Mouse (Mus musculus) lung, adult 18-20 months (tissue): ENCODE measurements around the gene Abcc3.
A peak's percentile ranks its signal among the peaks of the same experiment; 100 is the strongest.

Experiments used
- DNase-seq, 2 experiments: peaks; one replicate each; pipeline ENCODE4 v3.0.0; 2022; ENCODE audit warnings: mixed read lengths in 2 of 2

Abcc3 gene

GRCm38 (mm10) chr11:94349839-94350238 lies 43.0 kb downstream of the Abcc3 start:
- DNase-seq: no peak

DNA sequence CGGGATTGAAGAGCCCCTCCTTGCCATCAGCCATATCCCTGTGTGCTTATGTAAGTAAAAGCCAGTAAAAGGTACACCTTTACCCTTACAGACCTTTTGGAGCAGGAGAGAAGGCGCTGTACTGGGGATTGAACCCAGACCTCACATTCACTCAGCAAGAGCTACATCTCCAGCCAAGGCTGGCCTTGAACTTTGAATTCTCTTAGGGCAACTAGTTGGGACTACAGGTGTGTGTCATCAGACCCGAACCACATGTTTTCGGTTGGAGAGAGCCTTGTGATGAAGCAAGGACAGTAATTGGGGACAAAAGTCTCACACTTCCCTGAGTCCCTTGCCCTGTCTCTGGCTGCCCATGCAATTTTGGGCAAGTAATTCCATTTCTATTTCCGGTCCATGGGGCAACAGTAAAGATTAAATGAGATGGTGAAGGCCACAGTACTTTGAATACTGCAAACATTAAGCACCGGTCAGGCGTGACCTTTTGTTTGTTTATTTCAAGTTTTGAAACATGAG lies 45.7 kb downstream of the Abcc3 start:
- DNase-seq: no peak

DNA sequence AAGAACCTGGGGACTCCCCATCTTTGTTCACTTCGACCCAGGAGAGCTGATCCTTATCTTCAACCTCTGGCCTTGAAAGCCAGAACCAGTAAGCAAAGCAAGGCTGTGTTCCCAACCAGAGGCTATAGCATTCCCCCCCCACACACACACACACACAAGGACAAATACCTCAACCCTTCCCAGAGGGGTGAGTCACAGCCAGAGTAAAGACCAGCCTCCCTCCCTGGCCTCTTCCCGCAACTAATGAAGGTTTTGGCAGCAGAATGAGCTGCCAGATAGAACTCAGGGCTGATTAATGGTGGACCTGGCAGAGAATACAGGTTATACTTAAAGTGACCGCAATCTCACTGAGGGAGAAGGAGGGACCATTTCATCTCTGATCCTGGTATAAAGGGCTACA lies 46.2 kb downstream of the Abcc3 start:
- peak; percentile 58 to 74 for DNase-seq

GRCm38 (mm10) chr11:94345926-94346325 lies 46.9 kb downstream of the Abcc3 start:
- no peak for DNase-seq

DNA sequence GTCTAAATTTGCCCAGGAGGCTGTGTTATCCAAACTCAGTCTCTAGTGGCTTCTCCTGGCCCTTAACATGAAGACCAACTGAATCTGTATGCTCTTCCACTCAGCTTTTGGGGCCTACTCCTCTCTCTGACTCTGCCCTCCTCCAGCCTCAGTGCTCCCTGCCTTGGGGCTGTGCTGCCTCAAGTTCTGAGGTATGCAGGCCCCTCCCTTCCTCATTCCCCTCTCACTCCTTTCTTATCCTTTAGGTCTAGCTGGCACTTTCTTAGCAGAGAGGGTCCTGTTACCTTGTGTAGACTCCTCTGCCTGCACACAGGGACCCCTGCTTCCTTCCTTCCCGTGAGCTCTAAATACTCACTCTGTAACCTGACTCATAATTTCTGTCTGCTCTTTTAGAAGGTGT lies 48.3 kb downstream of the Abcc3 start:
- no peak for DNase-seq

DNA sequence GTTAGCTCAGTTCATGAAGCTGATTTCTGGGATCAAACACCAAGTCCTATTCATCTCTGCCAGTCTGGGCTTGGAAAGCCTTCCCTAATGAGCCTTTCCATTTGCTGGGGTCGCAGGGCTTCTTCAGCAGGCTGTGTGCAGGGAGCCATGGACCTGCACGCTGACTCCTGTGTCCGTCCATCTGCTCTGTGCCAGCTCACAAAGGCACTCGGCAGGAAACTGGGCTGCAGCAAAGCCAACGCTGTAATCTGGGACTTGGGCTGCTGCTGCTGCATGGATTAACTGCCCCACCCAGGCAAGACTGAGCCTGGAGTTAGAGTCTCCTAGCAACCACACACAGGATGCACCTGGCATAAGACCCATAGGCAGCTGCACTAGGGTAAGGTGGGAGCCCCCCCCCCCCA lies 48.8 kb downstream of the Abcc3 start:
- DNase-seq: no peak

GRCm38 (mm10) chr11:94342114-94342905 lies 50.5 kb downstream of the Abcc3 start:
- no peak for DNase-seq

GRCm38 (mm10) chr11:94340948-94341933 lies 51.6 kb downstream of the Abcc3 start:
- peak; percentile 87 to 91 for DNase-seq

DNA sequence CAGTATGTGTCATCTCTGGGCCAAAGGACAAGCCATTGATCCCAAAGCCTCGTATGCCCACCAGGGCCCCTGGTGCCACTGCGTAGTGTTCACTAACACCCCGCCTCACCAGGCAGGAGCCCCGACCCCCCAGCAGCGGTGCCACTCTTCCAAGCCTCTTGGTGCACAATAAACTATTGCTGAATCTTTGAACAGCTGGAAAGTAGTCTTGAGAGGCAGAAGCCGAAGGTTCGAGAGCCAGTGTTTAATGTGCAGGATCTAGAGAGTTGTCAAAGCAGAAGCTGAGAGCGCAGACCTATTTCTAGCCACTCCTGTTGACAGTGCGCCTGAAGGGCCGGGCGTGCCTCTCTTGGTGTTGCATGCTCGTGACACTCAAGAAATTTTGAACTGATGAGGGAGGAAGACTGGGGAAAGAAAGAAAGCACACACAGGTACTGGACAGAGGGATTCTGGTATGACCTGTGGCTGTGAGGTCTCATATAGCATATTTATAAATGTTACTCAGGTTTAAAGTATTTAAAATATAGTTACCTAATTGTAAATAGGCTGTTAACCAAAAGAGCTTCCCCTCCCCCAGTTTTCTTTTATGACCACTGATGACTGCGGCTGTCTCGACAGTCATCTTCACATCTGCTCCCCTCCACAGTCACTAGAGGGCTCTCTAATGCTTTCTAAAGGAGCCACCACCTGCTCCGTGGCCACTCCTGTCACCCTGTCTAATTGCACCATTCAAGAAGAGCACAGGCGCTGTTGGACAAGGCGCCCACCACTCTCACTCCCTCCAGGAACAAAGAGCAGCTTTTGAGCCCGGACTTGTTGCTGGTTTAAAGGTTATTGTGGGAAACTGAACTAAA lies 52.8 kb downstream of the Abcc3 start:
- peak; percentile 82 for DNase-seq

GRCm38 (mm10) chr11:94338347-94338746 lies 54.5 kb downstream of the Abcc3 start:
- DNase-seq: peak in 1 of 2 experiments; percentile 62

GRCm38 (mm10) chr11:94336551-94336950 lies 56.2 kb downstream of the Abcc3 start:
- no peak for DNase-seq

DNA sequence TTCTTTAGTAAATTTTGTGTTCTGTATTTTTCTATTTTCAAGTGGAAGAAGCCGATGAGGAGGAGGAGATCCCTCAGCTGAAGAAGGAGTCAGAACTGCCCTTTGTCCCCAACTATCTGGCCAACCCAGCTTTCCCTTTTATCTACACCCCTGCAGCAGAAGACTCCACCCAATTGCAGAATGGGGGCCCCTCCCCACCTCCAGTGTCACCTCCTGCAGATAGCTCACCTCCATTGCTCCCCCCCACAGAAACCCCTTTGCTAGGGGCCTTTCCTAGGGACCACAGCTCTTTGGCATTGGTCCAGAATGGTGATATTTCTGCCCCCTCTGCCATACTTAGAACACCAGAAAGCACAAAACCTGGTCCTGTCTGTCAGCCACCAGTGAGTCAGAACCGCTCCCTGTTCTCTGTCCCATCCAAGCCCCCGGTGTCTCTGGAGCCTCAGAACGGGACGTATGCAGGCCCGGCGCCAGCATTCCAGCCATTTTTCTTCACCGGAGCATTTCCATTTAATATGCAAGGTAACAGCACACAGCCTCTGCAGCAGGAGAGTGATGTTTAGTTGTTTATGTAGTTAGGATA lies 58.3 kb downstream of the Abcc3 start:
- DNase-seq: no peak

DNA sequence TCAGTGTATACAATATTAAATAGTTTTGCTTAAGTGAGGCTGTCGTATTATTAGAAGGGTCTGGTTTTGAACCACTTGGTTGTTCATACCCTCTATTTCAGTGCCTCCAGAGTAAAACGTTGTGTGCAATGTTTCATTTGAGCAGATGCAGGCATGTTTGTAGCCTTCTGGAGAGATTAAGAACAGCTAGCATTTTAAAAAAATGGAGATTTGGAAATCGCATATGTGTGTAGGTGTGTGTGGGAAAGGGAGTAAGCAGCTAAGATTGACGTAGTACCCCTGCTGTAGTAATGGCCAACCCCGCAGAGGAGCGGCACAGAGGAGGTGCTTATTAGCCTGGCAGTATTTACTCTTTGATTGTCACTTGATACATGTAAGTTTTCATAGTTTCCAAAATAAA lies 60.1 kb downstream of the Abcc3 start:
- no peak for DNase-seq

DNA sequence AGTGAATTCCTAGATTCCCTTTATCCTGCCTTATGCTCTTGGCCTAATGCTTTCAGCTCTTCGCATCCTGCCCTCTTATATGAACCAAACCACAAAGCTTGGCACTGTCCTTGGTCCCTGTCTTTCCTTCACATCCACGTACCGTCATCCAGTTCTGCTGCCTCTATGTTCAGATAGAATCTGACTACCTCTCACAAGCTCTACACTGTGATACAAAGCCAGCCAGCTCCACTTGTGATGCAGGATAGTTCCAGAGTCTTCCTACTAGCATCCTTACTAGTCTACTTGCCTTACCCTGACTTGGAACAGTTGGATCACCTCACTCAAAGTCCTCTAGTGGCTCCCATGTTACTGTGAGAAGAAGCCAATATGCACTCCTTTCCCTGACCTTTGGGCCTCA lies 62.6 kb downstream of the Abcc3 start:
- DNase-seq: no peak

GRCm38 (mm10) chr11:94329270-94329891 lies 63.4 kb downstream of the Abcc3 start:
- DNase-seq: peak; percentile 70 to 79

- DNase-seq: no peak
Observed at GRCm38 (mm10) chr11:94328644-94329025, 64.2 kb downstream of the Abcc3 start.

DNA sequence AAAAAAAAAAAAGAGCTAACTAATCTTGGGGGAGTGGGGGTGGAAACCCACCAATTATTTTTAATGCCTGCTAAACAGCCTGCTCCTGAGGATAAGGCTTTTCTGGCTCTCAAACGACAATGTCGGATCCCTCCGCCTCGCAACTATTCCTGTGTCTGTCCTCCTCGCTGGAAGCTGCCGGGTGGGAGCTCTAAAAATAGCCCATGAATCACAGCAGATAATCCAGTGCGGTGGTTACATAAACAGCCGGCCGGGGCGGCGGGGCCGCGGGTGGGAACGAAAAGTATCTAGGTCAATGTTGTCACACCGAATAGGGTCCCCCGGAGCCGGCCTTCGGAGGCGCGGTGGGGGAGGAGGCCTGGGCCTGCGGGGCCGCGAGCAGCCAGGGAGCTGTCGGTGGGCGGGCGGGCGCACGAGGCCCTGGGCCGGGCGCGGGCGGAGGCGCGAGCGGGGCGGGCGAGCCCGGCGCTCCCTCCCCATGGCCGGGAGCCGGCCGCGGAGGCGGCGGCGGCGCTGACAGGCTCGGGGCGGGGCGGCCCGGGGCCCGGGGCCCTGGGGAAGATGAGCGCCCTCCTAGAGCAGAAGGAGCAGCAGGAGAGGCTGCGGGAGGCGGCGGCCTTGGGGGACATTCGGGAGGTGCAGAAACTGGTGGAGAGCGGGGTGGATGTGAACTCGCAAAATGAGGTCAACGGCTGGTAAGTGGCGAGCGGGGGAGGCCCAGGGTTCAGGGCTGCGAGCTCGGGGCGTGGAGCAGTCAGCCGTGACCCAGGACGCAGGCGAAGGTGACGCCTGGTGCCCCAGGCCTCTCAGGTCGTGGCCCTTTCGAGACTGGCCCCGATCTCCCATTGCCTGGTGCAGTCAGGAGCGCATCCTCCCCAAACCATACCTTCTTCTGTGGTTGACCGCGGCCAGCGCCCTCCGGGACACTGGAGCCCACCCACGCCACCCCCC lies 64.8 kb downstream of the Abcc3 start, which contains the start of gene Ankrd40:
Gene Ankrd40, plus strand, starts transcription at position 309 of the 951 bp plus-strand sequence.
- peak; percentile 95 for DNase-seq

DNA sequence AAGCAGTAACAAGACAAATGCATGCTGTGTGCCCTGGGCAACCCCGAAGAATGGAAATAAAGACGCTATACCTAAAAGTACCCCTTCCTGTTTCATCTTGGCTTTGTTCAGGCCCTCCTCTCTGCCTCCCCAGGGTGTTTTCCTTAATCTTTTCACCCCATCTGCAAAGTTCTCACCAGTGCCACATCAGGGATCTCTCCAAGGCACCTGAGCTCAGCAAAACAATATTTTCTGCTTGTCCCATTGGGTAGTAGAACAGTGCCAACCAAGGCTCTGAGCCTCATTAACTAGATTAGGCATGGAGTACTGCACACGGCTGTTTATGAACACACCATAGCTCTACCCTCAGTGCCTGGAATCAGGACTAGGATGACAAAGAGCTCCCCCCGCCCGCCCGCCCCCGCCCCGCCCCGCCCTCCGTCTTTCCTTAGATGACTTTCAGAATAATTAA lies 65.8 kb downstream of the Abcc3 start:
- DNase-seq: no peak

DNA sequence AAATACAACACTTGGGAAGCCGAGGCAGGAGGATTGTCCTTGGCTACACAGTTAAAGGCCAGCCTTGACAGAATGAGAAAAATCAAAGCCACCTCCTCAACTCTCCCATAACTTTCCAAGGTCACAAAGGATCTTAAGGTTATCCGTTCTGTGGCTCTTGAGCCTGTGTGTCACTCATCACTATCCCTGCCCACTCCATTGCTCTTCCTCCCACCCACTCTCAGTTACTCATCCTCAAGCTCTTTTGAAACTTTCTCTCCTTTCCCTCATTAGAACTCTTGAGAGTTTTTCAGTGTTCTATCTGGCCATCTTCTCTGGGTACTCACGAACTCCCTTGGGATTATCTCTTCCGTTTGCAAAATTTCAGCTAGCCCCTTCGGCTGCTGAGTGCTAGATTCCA lies 68.2 kb downstream of the Abcc3 start:
- DNase-seq: no peak

GRCm38 (mm10) chr11:94323271-94323925 lies 69.4 kb downstream of the Abcc3 start:
- DNase-seq: no peak
